Mouse (Mus musculus) right cerebral cortex, postnatal 4 days (tissue): ENCODE measurements around the gene Bnc2.

ENCODE experiments used
- DNase-seq: peaks from one replicate; pipeline ENCODE4 v3.0.0-alpha.2; 2022

The Bnc2 gene

DNA sequence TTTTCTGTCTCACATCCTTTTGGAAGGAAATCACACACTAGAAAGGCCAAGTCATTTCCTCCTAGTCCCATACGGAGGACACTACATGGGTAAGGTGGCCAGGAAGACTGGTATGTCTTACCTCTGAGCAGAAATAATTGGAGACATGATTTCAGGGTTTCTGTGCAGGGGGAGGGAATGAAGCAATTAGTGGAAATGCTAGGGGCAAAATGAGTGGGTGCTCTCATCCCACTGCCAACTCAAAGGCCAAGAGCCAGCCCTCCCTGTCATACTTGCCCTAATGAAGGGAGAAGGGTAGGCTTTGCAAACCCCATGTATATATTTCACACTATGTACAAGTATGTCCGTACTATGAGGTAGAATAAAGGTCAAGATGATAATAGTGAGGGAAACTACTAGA, 263.6 kb downstream of the Bnc2 start:
- DNase-seq = no peak

DNA sequence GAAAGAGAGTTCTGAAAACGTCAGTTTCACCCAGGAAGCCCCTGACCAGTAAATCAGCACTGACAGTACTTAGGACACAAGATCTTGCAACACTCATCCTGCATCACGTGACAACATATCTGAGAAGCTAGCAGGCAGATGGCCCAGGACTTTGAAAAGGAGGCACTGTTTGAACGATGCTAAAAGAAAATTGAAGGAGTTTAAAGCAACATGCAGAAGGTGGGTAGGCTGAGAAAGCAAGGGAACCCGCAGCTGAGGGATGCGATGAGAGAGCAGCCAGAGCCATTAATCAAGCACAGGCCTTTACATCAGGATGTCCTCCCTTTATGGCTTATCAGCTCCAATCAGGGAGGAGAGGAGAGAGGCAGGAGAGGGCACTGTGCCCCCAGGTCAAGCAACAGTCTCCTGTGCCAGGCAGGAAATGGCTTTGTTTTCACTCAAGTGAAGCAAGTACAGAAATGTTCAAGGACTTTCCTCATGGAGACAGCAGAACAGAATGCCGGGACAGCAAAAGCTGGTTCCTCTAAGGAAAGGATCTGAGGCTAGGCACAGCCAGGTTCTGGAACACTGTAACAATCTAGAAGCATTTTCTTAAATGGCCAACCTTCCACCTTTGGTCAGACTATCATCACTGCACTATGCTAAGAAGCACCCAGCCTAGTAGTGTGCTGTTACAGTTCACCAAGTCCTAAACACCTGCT, 267.6 kb downstream of the Bnc2 start:
- no peak for DNase-seq

DNA sequence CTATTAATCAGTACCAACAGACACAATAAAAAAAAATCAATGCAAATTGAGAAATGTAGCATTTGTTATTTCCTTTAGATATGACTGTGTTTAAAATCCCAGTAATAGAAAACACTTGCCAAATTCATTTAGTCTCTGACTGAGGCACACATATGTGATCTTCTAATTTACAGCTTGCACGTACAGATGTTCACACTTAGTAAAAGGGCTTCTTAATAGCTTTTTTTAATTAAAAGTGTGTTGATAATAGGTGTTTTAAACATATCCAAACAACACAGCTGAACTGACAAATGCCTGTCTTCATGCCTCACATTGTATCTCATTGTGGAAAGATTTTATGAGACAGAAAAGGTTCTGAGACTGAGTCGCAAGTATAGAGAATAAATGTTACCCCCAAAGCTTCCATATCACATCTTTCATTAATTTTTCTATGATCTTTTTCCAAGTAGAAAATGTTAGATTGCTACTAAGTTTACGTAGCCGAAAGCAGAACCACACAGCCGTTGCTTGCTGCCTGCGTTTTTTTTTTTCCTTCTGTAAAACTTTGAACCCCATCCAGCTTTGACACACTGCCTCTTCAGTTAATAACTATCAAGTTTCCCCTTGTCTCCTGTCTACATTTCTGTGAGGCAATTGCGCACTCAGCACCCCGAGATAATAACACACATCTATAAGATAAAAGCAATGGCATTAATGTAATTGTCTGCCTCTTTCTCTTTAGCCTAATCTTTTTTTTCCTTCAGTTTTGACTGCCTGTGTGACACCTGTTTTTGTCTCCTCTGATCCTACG, 271.5 kb downstream of the Bnc2 start:
- DNase-seq = no peak

DNA sequence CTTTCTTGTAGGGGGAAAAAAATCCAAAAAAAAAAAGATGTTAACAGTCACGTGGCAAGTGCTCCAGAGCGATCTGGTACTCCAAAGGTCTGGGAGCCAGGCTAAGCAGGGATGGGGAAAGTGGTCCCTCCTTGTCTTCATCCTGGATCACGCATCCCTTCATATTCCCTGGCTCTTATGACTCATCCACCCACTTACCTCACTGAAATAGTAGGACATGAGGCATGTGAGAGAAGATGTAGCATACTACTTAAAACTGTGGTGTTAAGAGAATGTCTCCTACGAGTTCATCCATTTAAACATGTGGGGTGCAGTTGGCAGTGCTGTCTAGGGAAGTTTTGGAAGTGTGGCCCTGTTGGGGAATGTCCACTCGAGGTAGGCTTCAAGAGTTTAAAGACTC, 286.1 kb downstream of the Bnc2 start:
- no peak for DNase-seq

DNA sequence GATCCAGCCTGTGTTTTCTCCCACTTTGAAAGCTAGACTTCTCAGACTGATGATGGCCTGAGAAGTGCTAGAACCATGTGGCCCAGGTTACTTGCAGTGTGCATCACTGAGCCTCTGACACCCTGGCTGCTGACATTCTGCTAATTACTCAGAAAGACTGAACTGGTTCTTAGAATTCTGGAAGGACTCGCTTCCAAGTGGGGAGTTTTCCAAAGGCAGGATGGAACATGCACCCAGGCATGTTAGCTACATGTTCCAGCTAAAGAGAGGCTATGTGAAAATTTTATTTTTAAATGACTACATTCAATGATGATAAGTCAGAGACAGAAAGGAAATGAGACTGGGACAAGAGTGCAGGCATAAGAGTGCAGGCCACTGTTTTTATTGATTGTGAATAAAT, 289.9 kb downstream of the Bnc2 start:
- DNase-seq = no peak

DNA sequence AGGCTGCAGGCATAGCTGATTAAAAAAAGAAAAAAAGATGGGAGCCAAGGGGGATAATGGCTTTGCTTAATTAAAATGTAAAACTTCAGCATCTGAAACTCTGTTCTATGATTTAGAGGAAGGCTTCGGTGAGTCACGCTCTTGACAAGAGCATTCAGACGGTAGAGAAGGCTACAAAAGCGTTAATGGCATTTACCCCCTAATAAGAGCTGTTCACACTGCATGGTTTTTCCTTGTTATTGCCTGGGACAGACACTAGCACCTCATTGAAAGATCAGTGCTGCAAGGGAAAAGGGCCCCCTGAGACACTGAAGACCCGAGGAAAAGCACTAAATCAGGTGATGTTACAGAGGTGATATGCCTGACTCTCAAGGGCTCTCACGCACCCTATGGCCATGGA, 295.8 kb downstream of the Bnc2 start:
- no peak for DNase-seq

DNA sequence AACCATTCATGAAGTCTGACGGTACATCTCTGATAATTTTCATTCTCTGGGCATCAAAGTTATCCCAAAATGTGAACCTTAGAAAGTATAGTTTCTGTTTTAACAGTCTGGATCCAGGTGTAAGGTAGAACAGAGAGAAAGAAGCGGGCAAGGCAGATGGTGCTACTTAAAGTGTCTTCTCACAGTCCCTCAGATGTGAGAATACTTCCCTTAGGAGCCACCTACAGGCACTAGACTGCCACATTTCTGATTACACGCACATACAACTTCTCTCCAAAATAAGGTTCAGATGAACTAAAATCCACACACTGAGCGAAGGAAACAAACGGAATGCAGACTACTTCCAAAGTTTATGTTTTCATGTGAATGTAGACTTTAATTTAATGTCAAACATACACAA, 297.6 kb downstream of the Bnc2 start:
- no peak for DNase-seq

DNA sequence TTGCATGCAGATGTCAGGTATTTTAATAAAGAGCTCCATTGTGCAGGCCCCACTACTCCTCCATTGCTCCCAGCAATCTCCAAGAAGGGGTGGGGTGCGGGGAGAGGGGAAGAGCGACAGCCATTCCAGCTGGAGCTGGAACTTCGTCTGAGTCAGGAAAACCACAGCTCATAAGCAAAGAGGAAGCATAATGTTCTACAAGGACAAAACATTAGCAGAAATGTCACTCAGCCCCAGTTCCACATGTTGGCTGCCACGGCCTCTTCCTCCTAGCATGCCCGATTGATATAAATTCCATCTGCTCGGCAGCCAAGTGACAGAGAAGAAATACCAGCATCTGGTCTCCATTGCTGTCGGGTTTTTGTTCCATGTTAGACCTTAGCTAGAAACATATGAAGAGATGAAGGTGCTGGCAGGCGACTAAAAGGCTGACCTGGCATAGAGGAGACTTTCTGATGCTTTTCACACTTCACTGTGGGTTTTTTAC, 312.7 kb downstream of the Bnc2 start:
- DNase-seq = no peak

DNA sequence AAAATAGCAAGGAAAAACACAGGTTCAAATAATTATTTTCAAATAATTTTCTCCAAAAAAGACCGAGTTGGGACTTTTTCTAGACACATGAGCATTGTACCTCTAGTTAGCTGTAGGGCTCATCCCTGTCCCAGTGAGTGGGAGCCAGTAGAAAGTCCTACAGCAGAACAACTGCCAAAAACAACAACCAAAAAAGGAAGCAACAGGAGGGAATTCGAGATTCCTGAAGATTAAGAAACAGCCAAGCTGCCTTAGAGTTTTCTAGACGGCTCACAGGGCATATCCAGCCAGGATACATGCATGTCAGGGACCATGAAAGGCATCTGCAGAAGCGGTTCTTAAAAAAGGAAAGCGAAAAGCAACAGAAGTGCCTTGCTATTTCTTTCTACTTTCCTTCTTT, 313.9 kb downstream of the Bnc2 start:
- DNase-seq = no peak

DNA sequence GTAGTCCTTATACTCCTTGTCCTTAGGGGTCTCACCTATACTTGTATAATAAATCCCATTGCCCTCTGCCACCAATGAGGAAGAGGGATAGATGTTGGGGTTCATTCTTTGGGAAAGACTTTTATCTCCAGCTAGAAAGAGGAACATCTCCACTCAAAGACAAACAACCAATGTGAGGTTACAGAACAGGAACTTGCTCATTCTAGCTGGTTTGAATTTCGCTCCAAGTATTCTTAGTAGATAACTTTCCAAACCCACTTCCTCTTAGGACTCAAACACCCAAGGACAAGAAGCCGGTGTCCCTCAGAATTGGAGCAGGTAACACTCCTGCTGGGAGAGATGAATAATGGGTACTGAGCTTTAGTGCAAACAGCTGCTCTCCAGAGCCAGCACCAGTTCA, 315.1 kb downstream of the Bnc2 start:
- DNase-seq = no peak

DNA sequence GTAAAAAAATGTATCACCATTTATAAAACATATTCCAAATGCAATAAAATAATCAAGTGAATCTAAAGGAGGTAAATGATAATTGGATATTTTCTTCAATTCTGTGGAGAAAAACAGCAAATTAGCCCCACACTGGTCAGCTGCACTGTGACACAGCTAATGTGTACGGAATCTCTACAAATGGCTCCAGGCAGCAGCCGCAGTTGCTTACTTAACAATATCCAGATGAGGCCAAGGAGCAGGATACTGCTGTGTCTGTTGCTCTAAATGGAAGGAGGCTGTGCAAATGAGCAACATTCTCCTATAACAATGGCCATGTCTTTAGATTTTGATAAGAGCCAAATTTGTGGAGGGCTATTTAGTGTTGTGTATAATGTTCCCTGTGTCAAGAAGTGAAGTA, 316.9 kb downstream of the Bnc2 start:
- no peak for DNase-seq

DNA sequence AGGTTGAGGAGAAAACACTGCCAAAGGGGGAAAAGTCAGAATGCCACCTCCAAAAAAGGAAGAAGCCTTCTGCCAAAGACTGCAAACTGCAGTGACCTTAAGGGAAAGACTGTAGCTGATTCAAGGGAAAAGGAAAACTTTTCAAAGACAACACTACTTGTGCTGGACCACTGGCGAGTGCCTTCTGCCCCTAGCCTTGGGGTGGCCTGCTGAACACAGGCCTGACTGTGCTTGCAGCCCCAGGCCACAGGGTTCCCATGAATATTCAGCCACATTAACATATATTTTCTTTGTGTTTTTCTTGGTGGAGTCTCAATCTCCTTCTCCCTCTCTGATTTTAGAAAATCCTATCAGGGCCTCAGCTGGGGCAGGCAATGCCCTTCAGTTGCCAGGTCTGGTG, 317.7 kb downstream of the Bnc2 start:
- no peak for DNase-seq

DNA sequence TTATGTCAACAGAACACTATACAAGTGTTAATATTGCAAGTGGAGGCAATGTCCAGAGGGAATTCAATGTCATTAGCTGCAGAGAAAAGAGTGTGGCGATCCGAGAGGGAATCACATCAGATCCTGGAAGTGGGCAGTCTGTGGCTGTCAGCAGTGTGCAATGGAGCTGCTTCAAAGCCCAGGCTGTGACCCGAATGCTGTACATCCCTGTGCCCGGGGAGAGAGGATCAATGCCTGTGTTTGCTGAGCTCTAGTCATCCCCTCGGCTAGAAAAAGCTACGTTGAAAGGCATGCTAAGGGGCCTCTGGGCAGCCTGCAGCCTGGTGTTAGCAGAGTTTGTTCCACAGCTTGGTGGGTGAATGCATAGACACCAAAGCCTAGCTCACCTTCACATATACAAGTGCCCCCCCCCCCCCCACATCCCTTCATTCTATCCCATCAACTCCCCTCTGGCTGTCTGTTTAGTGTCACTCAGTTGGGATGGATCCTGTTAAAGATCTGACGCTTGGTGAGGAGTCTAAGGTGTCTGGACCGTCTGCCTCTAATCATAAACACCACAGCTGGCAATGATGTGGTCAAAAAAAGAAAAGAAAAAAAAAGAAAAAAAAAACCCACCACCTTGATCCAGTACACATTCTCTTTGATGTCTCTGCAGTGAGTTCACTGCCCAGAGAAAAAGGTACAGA, 318.5 kb downstream of the Bnc2 start:
- DNase-seq = no peak

DNA sequence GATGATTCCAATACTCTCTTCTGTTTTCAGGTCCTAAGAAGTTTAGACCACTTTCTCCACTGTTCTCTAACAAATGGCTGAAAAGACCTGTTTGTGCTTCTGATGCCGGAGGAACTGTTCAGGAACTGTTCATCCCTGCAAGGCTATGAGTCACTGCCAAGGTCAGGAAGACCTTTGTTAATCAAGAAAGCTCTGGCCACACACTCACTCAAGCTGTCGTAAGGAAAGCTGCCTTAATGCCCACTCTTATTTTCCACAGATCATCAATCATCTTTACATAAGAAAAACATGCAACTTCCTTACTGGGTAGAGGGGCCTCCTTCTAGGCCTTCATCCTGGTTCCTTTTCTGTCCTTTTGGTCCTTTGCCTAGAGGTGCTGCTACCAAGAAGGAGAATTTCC, 322.4 kb downstream of the Bnc2 start:
- DNase-seq = no peak

DNA sequence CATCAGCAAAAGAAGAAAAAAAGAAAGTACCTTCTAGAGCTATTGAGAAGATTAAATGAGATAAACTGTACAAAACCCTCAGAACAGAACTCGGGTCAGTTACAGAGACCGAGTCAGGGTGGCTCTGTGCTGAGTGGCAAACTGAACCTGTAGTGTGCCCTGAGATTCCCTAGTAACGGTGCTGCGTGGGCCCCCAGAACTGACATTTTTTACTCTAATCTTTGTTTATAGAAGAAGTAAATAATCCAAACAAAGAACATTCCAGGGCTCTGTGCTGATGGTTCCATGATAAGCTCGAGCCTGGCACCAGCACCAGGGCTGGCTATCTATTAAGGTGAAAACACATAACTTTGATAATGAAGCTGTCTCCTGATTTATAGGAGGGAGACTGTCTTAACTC, 325.5 kb downstream of the Bnc2 start:
- no peak for DNase-seq

DNA sequence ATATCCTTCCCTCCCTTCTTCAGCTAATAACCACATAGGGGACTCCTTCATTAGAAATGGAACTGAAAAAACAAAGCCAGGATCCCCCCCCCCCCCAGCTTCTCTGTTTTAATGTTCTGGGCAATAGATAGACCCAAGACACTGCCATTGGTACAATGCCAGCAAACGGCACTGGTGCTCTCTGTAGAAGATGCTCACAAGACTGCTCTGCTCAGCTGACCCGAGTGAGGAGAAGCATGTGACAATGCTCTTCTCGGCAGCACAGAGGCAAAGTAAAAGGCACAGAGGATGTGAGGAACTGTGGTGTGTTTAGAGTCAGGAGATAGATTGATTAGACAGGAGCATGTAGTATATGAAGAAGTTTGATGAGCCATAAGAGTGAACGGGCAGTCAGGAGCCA, 335.9 kb downstream of the Bnc2 start:
- DNase-seq = no peak

DNA sequence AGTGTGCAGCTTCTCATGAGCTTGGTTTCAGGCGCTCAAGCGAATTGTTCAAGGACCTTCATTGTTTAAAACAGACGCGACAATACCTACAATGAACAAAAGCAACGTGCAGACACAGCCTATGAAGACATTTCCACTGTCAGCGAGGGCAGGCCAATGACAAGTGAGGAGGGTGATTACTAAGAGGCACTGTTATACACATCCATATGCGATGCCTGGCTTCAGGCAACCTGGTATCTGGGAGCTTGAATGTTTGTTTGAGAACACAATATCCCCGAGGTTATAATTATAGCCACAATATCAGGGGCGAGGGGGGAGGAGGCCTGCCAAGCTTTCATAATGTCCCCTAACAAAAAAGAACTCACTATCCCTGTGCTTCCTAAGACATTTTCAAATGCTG, 343.1 kb downstream of the Bnc2 start:
- DNase-seq = no peak

DNA sequence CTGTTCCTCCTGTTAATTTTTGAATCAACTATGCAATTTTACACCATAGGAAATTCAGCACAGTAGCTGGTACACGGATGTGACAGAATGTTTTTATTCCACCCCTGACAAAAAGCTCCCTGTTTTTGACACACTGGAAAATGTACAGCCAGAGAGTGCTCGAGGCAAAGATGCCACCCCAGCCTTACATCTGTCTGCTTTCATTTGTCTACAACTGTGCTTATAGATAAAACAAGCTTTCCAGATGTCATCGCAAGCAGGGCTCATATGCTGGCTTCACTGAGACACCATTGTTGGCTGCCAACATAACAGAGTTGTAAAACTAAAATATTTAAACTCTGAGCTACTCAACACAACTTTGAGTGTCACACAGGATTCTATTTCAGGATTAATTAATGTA, 343.6 kb downstream of the Bnc2 start:
- no peak for DNase-seq

DNA sequence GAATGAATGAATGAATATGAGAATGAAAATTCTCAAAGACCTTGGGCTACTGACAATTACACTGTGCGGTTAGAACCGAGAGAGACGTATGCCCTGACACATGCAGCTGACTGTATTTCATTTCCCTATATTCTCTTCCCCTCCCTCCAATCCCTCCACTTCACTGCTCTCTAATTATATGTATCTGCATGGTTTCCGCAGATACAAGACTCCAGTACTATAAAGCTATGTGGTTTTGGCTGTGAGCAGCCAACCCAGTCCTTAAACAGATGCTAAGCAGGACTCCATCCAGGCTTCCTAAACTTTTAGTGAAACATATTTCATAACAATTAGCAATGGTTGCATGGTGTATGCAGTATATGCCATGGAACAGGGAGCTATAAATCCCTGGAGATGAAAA, 344.6 kb downstream of the Bnc2 start:
- no peak for DNase-seq

DNA sequence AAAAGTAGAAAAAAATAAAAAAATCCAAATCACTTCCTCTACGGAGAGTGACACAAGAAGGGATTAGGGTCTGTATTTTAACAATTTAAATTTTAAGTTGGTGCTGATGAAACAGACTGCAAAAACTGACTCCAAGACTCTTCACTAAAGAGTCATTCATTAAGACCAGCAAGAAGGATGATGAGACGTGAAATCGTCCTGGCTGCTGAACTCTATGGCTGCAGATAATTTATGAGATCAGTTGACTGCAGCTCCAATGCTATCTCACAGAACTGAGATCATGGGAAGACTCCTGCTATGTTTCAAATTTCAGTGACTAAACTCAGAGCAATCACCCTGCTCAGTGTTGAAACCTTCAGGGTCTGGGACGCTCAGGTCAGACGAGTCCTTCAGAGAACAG, 345.4 kb downstream of the Bnc2 start:
- no peak for DNase-seq

DNA sequence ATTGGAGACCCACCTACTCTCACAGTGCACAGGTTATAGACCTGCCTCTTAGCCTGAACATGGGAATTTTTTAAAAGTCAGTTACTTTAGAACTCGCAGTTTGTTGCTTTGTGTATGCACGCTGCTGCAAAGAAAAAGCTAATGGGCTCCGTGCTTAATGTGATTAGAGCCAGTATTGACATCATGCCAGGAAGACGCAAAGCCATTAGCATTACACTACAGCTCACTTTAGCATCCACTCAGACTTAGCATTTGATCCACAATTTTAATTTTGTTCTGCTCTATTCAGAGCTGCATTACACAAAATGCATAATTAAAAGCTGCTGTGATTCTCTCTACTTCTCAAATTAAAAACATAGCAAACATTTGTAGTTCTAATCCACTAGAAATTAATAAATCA, 350.7 kb downstream of the Bnc2 start:
- no peak for DNase-seq

DNA sequence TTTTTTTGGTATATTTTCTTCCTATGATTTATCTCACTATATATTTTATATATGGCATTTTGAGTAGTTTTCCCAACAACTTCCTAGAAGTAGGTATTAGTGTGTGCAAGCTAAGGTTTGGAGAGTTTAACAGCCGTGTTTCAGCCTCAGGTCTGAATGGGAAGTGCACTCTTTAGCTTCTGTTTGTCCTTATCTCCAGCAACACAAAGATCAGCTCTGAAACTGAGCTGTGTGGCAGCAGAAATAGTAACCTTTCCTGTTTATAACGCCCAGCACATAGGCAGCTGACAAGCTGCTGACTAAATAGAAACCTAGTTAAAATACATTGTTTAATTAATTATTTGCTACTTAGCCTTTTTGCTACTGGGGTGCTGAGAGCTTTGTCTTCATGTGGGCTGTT, 353.5 kb downstream of the Bnc2 start:
- DNase-seq = no peak

DNA sequence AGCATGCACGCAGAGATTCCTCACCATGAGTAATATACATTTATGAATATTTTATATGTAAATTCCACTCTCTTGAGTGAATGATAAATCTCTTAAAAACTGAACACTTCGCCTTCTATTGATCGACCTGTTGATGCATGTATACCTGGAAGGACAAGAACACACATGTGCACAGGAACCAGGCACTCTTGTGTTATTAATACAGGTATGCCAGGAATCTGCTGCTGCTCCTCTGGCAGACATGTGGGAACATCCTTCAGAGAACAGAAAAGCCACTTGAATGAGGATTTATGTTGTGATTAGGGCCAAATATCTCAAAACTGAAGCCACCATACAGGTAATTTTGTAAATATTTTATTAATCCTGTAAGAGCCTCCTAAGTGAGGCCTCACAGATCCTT, 357.7 kb downstream of the Bnc2 start:
- DNase-seq = no peak

DNA sequence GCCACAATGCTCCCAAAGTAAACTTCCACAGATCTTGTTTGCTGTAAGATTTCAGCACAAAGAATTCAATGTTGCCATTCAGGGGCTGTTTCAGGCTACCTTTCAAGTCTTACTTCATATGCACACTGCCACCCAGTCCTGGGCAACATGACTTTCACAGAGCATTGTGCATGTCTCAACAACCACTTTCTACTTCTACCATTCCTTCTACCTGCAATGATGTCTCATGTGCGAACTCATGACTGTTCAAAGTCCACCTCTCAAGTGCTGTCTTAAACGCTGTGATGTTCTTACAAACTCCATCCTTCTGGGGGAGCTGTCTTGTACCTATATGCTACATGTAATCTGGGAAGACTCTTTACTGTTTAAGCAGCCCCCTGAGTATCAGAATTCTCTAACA, 363.7 kb downstream of the Bnc2 start:
- DNase-seq = no peak
